Mouse (Mus musculus) embryonic fibroblast, embryonic 13.5 days (primary cell): ENCODE measurements around the gene Haus7. TPM values are rescaled to one million over a fixed set of nuclear protein-coding genes. Genes with fewer than 3 reads are reported as not detected.

ENCODE experiments used
- H3K27ac ChIP-seq: 2 replicates; pipeline ENCODE4 v1.5.1; 2012; ENCODE audit warnings: low read length, control low read depth, inconsistent platforms; ENCODE audit not compliant: insufficient read depth
- H3K4me1 ChIP-seq: 2 replicates; pipeline ENCODE4 v1.6.1; 2011; ENCODE audit warnings: low read length; ENCODE audit not compliant: control insufficient read depth, insufficient read depth
- H3K4me3 ChIP-seq: 2 replicates; pipeline ENCODE4 v1.5.1; 2011; ENCODE audit warnings: mild to moderate bottlenecking, control low read depth, low read length; ENCODE audit not compliant: insufficient read depth
- CTCF ChIP-seq: IDR thresholded peaks from 2 replicates; pipeline ENCODE4 v1.5.1; 2011; ENCODE audit warnings: mild to moderate bottlenecking, control low read depth, low read length, moderate library complexity, borderline replicate concordance; ENCODE audit not compliant: insufficient read depth
- POLR2A ChIP-seq: IDR thresholded peaks from 2 replicates; pipeline ENCODE4 v1.6.1; 2011; ENCODE audit warnings: low read depth, mild to moderate bottlenecking, control low read depth, low read length, moderate library complexity
- polyA plus RNA-seq: library from polyadenylated mRNA; stranded (reverse); fragments of >200 nt; gene quantifications from 2 replicates; pipeline ENCODE4 v1.2.4, GENCODE M21; 2011; ENCODE audit warnings: low read depth; ENCODE audit not compliant: missing spikeins, insufficient read length

Haus7 gene
- polyA plus RNA-seq, 1 experiment, result 33.5 TPM

GRCm38 (mm10) chrX:73467446-73468241 is 8.8 kb upstream of the Haus7 start:
- Histone ChIP-seq H3K27ac (peak overlapping the region; percentile 100), H3K4me3 (no peak overlapping the region), H3K4me1 (peaks cover 29% of the 10 kb centered on the region)
- TF ChIP-seq CTCF, result no peak
- TF ChIP-seq POLR2A, result no peak

- TF ChIP-seq POLR2A (no peak), CTCF (no peak)
- Histone ChIP-seq H3K4me1 (peaks cover 32% of the 10 kb centered on the region), H3K4me3 (no peak overlapping the region), H3K27ac (peak overlapping the region; percentile 99)
Measured at GRCm38 (mm10) chrX:73465483-73466186, 6.8 kb upstream of the Haus7 start.

- H3K27ac ChIP-seq, result peak overlapping the region; percentile 86
- H3K4me1 ChIP-seq, result peaks cover 10% of the 10 kb centered on the region
- H3K4me3 ChIP-seq, result no peak overlapping the region
- no peak for TF ChIP-seq CTCF
- TF ChIP-seq POLR2A, result no peak
Measured at GRCm38 (mm10) chrX:73460792-73461191, 1.9 kb upstream of the Haus7 start.

- TF ChIP-seq POLR2A (no peak), CTCF (peak; percentile 80; the same call in 1 of the 2 replicates)
- no peak overlapping the region for H3K27ac ChIP-seq
- H3K4me3 ChIP-seq, result no peak overlapping the region
- H3K4me1 ChIP-seq, result no peaks in the 10 kb centered on the region
Measured at GRCm38 (mm10) chrX:73451949-73452348, 6.9 kb downstream of the Haus7 start.

- H3K27ac ChIP-seq, result peak overlapping the region; percentile 61
- TF ChIP-seq CTCF (no peak), POLR2A (no peak)
- H3K4me3 ChIP-seq, result no peak overlapping the region
- peaks cover 2% of the 10 kb centered on the region; the same call in 1 of the 2 replicates for H3K4me1 ChIP-seq
Measured at GRCm38 (mm10) chrX:73441428-73441827, 17.4 kb downstream of the Haus7 start.

GRCm38 (mm10) chrX:73435252-73435651 is 23.6 kb downstream of the Haus7 start, which contains the start of gene Trex2:
Gene Trex2, minus strand, starts transcription at chrX:73435344.
- TF ChIP-seq CTCF, result no peak
- TF ChIP-seq POLR2A, result no peak
- H3K4me1 ChIP-seq, result no peaks in the 10 kb centered on the region
- no peak within 1 kb of the TSS for H3K4me3 ChIP-seq
- no peak within 1 kb of the TSS for H3K27ac ChIP-seq

- TF ChIP-seq CTCF (no peak), POLR2A (no peak)
- Histone ChIP-seq H3K4me3 (no peak overlapping the region), H3K27ac (no peak overlapping the region), H3K4me1 (no peaks in the 10 kb centered on the region)
Measured at GRCm38 (mm10) chrX:73432850-73433249, 26.0 kb downstream of the Haus7 start.

- H3K4me1 ChIP-seq, result no peaks in the 10 kb centered on the region
- no peak overlapping the region for H3K4me3 ChIP-seq
- TF ChIP-seq POLR2A, result no peak
- H3K27ac ChIP-seq, result no peak overlapping the region
Measured at GRCm38 (mm10) chrX:73430036-73430435, 28.8 kb downstream of the Haus7 start.

- TF ChIP-seq CTCF (no peak), POLR2A (no peak)
- Histone ChIP-seq H3K4me1 (no peaks in the 10 kb centered on the region), H3K27ac (no peak overlapping the region)
Measured at GRCm38 (mm10) chrX:73412767-73413166, 46.1 kb downstream of the Haus7 start.

More at GRCm38 (mm10) chrX:73412767-73413166, 46.1 kb downstream of the Haus7 start:
- H3K4me3 ChIP-seq, result no peak overlapping the region
